Mouse (Mus musculus) ovary, adult 18-20 months (tissue): ENCODE measurements around the gene Bckdhb.
A peak's percentile ranks its signal among the peaks of the same experiment; 100 is the strongest.
"Not testable (repeated sequence)": the region's sequence is repeated elsewhere in the genome, so short reads cannot be mapped to it uniquely, and the experiment has no call there.

ENCODE experiments used
- DNase-seq: peaks from one replicate; pipeline ENCODE4 v3.0.0; 2022; ENCODE audit warnings: low spot score, mixed read lengths

Bckdhb gene

GRCm38 (mm10) chr9:84045632-84046031 lies 120.7 kb downstream of the Bckdhb start:
- no peak for DNase-seq

GRCm38 (mm10) chr9:84046334-84046733 lies 121.4 kb downstream of the Bckdhb start:
- DNase-seq: no peak

- no peak for DNase-seq
Observed at GRCm38 (mm10) chr9:84046961-84047360, 122.0 kb downstream of the Bckdhb start.

GRCm38 (mm10) chr9:84047436-84047835 lies 122.5 kb downstream of the Bckdhb start:
- no peak for DNase-seq

- DNase-seq: no peak
Observed at GRCm38 (mm10) chr9:84049142-84049541, 124.2 kb downstream of the Bckdhb start.

- no peak for DNase-seq
Observed at GRCm38 (mm10) chr9:84050867-84051635, 126.1 kb downstream of the Bckdhb start.

GRCm38 (mm10) chr9:84055125-84055807 lies 130.3 kb downstream of the Bckdhb start:
- DNase-seq: no peak

GRCm38 (mm10) chr9:84060781-84061180 lies 135.8 kb downstream of the Bckdhb start:
- not testable (repeated sequence) for DNase-seq

GRCm38 (mm10) chr9:84063617-84064016 lies 138.7 kb downstream of the Bckdhb start:
- DNase-seq: no peak

GRCm38 (mm10) chr9:84064113-84064512 lies 139.2 kb downstream of the Bckdhb start:
- DNase-seq: no peak

- DNase-seq: no peak
Observed at GRCm38 (mm10) chr9:84070247-84070646, 145.3 kb downstream of the Bckdhb start.

GRCm38 (mm10) chr9:84070740-84071139 lies 145.8 kb downstream of the Bckdhb start:
- no peak for DNase-seq

GRCm38 (mm10) chr9:84072534-84072933 lies 147.6 kb downstream of the Bckdhb start:
- DNase-seq: no peak

GRCm38 (mm10) chr9:84073237-84073636 lies 148.3 kb downstream of the Bckdhb start:
- DNase-seq: no peak

- DNase-seq: no peak
Observed at GRCm38 (mm10) chr9:84083551-84083950, 158.6 kb downstream of the Bckdhb start.

- DNase-seq: no peak
Observed at GRCm38 (mm10) chr9:84084686-84085085, 159.7 kb downstream of the Bckdhb start.

GRCm38 (mm10) chr9:84090316-84091063 lies 165.5 kb downstream of the Bckdhb start:
- DNase-seq: no peak

- no peak for DNase-seq
Observed at GRCm38 (mm10) chr9:84092994-84093393, 168.0 kb downstream of the Bckdhb start.

GRCm38 (mm10) chr9:84094111-84094510 lies 169.2 kb downstream of the Bckdhb start:
- peak; percentile 86 for DNase-seq

GRCm38 (mm10) chr9:84096484-84097015 lies 171.6 kb downstream of the Bckdhb start:
- DNase-seq: no peak

GRCm38 (mm10) chr9:84103344-84103743 lies 178.4 kb downstream of the Bckdhb start:
- DNase-seq: no peak

- DNase-seq: no peak
Observed at GRCm38 (mm10) chr9:84106438-84106837, 181.5 kb downstream of the Bckdhb start.
